Mouse (Mus musculus) heart, postnatal 0 days (tissue): Measurements from ENCODE around the gene Flot1.

ENCODE experiments used
- CTCF ChIP-seq: IDR thresholded peaks from 2 replicates; pipeline ENCODE4 v1.5.1; 2016; ENCODE audit warnings: antibody characterized with exemption, control low read depth, low read depth
- EP300 ChIP-seq: IDR thresholded peaks from 2 replicates; pipeline ENCODE4 v1.6.1; 2016; ENCODE audit warnings: antibody characterized with exemption, low read depth

DNA sequence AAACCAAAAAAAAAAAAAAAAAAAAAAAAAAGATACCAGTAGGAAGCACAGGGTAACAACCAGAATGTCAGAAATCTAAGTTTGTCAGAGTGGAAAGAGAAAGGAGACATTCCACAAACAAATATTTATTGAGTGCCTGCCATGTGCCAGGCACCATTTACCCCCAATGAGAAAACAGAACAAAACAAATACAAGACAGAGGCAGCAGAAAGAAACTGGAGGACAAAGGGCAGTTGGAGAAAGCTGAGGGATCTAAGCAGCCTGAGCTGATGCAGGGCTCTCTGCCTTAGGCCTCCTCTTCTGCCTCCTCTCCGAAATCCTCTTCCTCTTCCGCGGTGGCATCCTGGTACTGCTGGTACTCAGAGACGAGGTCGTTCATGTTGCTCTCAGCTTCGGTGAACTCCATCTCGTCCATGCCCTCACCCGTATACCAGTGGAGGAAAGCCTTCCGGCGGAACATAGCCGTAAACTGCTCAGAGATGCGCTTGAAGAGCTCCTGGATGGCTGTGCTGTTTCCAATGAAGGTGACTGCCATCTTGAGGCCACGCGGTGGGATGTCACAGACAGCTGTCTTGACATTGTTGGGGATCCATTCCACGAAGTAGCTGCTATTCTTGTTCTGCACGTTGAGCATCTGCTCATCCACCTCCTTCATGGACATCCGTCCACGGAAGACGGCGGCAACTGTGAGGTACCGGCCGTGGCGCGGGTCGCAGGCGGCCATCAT, 11.8 kb downstream of the Flot1 start:
- TF ChIP-seq CTCF (no peak), EP300 (no peak)
